Mouse (Mus musculus): ENCODE measurements at regions not wholly inside any gene's neighbourhood (a gene's known extent, or its start where the extent isn't known, plus 50 kb on each side); places are given as distances from the start of the nearest gene placed in this dataset.

GRCm38 (mm10) chr11:91096000-91096652 is 408.0 kb upstream of the Tom1l1 start:
- Histone ChIP-seq H3K9ac (no peak overlapping the region), H3K9me3 (ENCODE audit: control insufficient read depth, low read length) (no peaks in the 10 kb centered on the region), H3K4me1 (replicated peaks; ENCODE audit: control insufficient read depth, insufficient read depth, low read length) (no peaks in the 10 kb centered on the region), H3K36me3 (replicated peaks; ENCODE audit: control insufficient read depth, insufficient read depth) (no peaks in the 10 kb centered on the region), H3K27me3 (ENCODE audit: control insufficient read depth, insufficient read depth, low read length) (no peaks in the 10 kb centered on the region), H3K4me3 (replicated peaks; ENCODE audit: low read length) (no peak overlapping the region), H3K27ac (no peak overlapping the region), H3K4me2 (replicated peaks) (no peak overlapping the region)
- DNase-seq (ENCODE audit: low spot score) = no peak
- 81% methylated on average over 12 of the region's 12 CpGs for WGBS
- ATAC-seq (ENCODE audit: low FRiP score) = no peak

GRCm38 (mm10) chr11:91065365-91065764 is 377.2 kb upstream of the Tom1l1 start:
- Histone ChIP-seq H3K4me1 (replicated peaks; ENCODE audit: control insufficient read depth, insufficient read depth, low read length) (no peaks in the 10 kb centered on the region), H3K27me3 (ENCODE audit: control insufficient read depth, insufficient read depth, low read length) (no peaks in the 10 kb centered on the region), H3K9me3 (ENCODE audit: control insufficient read depth, low read length) (no peaks in the 10 kb centered on the region), H3K4me2 (replicated peaks) (no peak overlapping the region), H3K36me3 (replicated peaks; ENCODE audit: control insufficient read depth, insufficient read depth) (no peaks in the 10 kb centered on the region), H3K27ac (no peak overlapping the region), H3K4me3 (replicated peaks; ENCODE audit: low read length) (no peak overlapping the region), H3K9ac (no peak overlapping the region)
- ATAC-seq (ENCODE audit: low FRiP score) (no peak), DNase-seq (ENCODE audit: low spot score) (no peak)
- WGBS = 84% methylated on average over 6 of the region's 6 CpGs

GRCm38 (mm10) chr11:91056966-91057597 is 368.9 kb upstream of the Tom1l1 start:
- Histone ChIP-seq H3K36me3 (replicated peaks; ENCODE audit: control insufficient read depth, insufficient read depth) (no peaks in the 10 kb centered on the region), H3K27me3 (ENCODE audit: control insufficient read depth, insufficient read depth, low read length) (no peaks in the 10 kb centered on the region), H3K27ac (no peak overlapping the region; the same call in 1 of the 2 replicates), H3K9ac (no peak overlapping the region), H3K4me2 (replicated peaks) (no peak overlapping the region), H3K4me3 (replicated peaks; ENCODE audit: low read length) (no peak overlapping the region), H3K9me3 (ENCODE audit: control insufficient read depth, low read length) (no peaks in the 10 kb centered on the region), H3K4me1 (replicated peaks; ENCODE audit: control insufficient read depth, insufficient read depth, low read length) (no peaks in the 10 kb centered on the region)
- no peak for ATAC-seq (ENCODE audit: low FRiP score)
- peak; percentile 32 for DNase-seq (ENCODE audit: low spot score)
- 59% methylated on average over 9 of the region's 9 CpGs for WGBS

GRCm38 (mm10) chr11:91053321-91053720 is 365.2 kb upstream of the Tom1l1 start:
- no peak overlapping the region for H3K4me3 ChIP-seq (replicated peaks; ENCODE audit: low read length)
- 92% methylated on average over 2 of the region's 2 CpGs for WGBS
- no peaks in the 10 kb centered on the region for H3K36me3 ChIP-seq (replicated peaks; ENCODE audit: control insufficient read depth, insufficient read depth)
- no peak overlapping the region for H3K9ac ChIP-seq
- no peak overlapping the region for H3K27ac ChIP-seq
- H3K4me1 ChIP-seq (replicated peaks; ENCODE audit: control insufficient read depth, insufficient read depth, low read length) = no peaks in the 10 kb centered on the region
- ATAC-seq (ENCODE audit: low FRiP score) (no peak), DNase-seq (ENCODE audit: low spot score) (no peak)
- H3K4me2 ChIP-seq (replicated peaks) = no peak overlapping the region
- H3K27me3 ChIP-seq (ENCODE audit: control insufficient read depth, insufficient read depth, low read length) = no peaks in the 10 kb centered on the region
- H3K9me3 ChIP-seq (ENCODE audit: control insufficient read depth, low read length) = no peaks in the 10 kb centered on the region

- Histone ChIP-seq H3K4me1 (replicated peaks; ENCODE audit: control insufficient read depth, insufficient read depth, low read length) (no peaks in the 10 kb centered on the region), H3K27ac (no peak overlapping the region), H3K4me3 (replicated peaks; ENCODE audit: low read length) (no peak overlapping the region), H3K9me3 (ENCODE audit: control insufficient read depth, low read length) (no peaks in the 10 kb centered on the region), H3K36me3 (replicated peaks; ENCODE audit: control insufficient read depth, insufficient read depth) (no peaks in the 10 kb centered on the region), H3K4me2 (replicated peaks) (no peak overlapping the region), H3K27me3 (ENCODE audit: control insufficient read depth, insufficient read depth, low read length) (no peaks in the 10 kb centered on the region), H3K9ac (no peak overlapping the region)
- DNase-seq (ENCODE audit: low spot score) (peak; percentile 28), ATAC-seq (ENCODE audit: low FRiP score) (no peak)
- 9% methylated on average over 3 of the region's 3 CpGs for WGBS
These were observed 363.5 kb upstream of the Tom1l1 start for GRCm38 (mm10) chr11:91051646-91052045.

GRCm38 (mm10) chr11:91041486-91041885 is 353.3 kb upstream of the Tom1l1 start:
- no peaks in the 10 kb centered on the region for H3K27me3 ChIP-seq (ENCODE audit: control insufficient read depth, insufficient read depth, low read length)
- ATAC-seq (ENCODE audit: low FRiP score) (no peak), DNase-seq (ENCODE audit: low spot score) (no peak)
- H3K36me3 ChIP-seq (replicated peaks; ENCODE audit: control insufficient read depth, insufficient read depth) = no peaks in the 10 kb centered on the region
- H3K27ac ChIP-seq = no peak overlapping the region
- no peaks in the 10 kb centered on the region for H3K4me1 ChIP-seq (replicated peaks; ENCODE audit: control insufficient read depth, insufficient read depth, low read length)
- 50% methylated on average over 3 of the region's 3 CpGs for WGBS
- H3K9me3 ChIP-seq (ENCODE audit: control insufficient read depth, low read length) = no peaks in the 10 kb centered on the region
- H3K9ac ChIP-seq = no peak overlapping the region
- H3K4me2 ChIP-seq (replicated peaks) = no peak overlapping the region
- no peak overlapping the region for H3K4me3 ChIP-seq (replicated peaks; ENCODE audit: low read length)
